Mouse (Mus musculus): ENCODE data around the gene Pknox2. TPM values are rescaled to one million over a fixed set of nuclear protein-coding genes. Genes with fewer than 3 reads are reported as not detected.

Pknox2 gene
- polyA plus RNA-seq, 1 experiment from 2014 or later: 0.18 TPM

DNA sequence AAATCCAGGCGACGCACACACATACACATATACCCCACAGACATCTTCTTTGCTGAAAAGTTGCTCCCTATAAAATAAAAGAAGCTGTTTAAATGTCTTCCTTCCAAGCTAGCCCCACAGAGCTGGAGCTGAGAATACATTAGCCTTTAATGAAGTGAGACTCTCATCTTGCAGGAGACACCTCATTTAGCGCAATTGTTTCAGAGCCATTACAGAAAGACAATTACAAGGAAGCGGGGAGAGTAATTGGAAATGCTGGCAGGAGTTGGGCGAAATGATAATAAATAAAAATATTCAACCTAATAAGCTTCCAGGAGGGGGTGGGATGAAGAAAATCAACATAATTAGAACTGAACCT, 79.8 kb downstream of the Pknox2 start:
- Histone ChIP-seq H3K4me3 (ENCODE audit: low read depth, low read length) (no peak overlapping the region), H3K9me3 (ENCODE audit: low read length) (no peaks in the 10 kb centered on the region), H3K27ac (ENCODE audit: low read depth) (no peak overlapping the region), H3K27me3 (ENCODE audit: insufficient read depth, low read length) (no peaks in the 10 kb centered on the region), H3K4me2 (ENCODE audit: low read depth, low read length) (no peak overlapping the region), H3K9ac (replicated peaks) (no peak overlapping the region), H3K36me3 (replicated peaks; ENCODE audit: insufficient read depth, low read length) (no peaks in the 10 kb centered on the region), H3K4me1 (ENCODE audit: insufficient read depth) (no peaks in the 10 kb centered on the region)
- no peak for DNase-seq
- ATAC-seq: no peak
- 78% methylated on average over 5 of the region's 5 CpGs for WGBS (ENCODE audit: insufficient replicate concordance)
- no peak for TF ChIP-seq EP300 (IDR thresholded peaks at IDR 0.05; ENCODE audit: low read depth)
- TF ChIP-seq CTCF (IDR thresholded peaks at IDR 0.05; ENCODE audit: low read depth): no peak

DNA sequence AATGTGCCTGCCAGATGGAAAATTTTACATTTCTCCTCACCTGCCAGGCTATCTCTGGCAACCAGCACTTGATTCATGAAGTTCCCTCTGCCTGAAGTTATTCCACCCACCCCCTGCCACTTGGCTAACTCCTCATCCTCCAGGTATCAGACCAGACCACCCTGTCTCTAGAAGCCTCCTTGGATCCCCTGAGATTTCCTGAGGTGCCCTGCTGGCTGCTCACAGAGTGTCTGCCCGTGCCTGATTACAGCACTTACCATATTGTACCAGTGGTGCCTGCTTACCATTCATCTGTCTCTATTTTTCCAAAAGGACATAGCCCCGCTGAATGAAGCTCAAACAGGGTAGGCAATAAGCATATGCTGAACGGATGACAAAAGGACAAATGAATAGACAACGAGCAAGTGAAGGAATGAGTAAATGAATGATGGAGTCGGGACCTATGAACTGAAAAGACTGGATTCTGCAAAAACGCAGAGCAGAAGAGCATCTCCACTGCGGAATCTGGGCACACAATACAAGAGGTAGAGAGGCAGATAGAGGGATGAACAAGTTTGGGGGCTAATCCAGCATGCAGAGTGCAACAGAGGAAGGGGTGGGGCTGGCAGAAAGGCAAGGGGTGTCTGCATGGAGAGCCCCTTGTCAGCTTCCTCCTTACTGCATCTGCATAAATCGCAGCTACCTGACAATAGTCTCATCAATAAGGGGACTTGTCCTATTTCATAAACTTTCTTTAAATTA, 80.3 kb downstream of the Pknox2 start:
- 74% methylated on average over 8 of the region's 8 CpGs for WGBS (ENCODE audit: insufficient replicate concordance)
- TF ChIP-seq CTCF (IDR thresholded peaks at IDR 0.05; ENCODE audit: low read depth): no peak
- no peak for TF ChIP-seq EP300 (IDR thresholded peaks at IDR 0.05; ENCODE audit: low read depth)
- H3K9ac ChIP-seq (replicated peaks): no peak overlapping the region
- H3K4me2 ChIP-seq (ENCODE audit: low read depth, low read length): no peak overlapping the region
- no peaks in the 10 kb centered on the region for H3K36me3 ChIP-seq (replicated peaks; ENCODE audit: insufficient read depth, low read length)
- H3K27ac ChIP-seq (ENCODE audit: low read depth): no peak overlapping the region
- DNase-seq (no peak), ATAC-seq (no peak)
- no peaks in the 10 kb centered on the region for H3K4me1 ChIP-seq (ENCODE audit: insufficient read depth)
- no peak overlapping the region for H3K4me3 ChIP-seq (ENCODE audit: low read depth, low read length)
- no peaks in the 10 kb centered on the region for H3K9me3 ChIP-seq (ENCODE audit: low read length)
- no peaks in the 10 kb centered on the region for H3K27me3 ChIP-seq (ENCODE audit: insufficient read depth, low read length)

DNA sequence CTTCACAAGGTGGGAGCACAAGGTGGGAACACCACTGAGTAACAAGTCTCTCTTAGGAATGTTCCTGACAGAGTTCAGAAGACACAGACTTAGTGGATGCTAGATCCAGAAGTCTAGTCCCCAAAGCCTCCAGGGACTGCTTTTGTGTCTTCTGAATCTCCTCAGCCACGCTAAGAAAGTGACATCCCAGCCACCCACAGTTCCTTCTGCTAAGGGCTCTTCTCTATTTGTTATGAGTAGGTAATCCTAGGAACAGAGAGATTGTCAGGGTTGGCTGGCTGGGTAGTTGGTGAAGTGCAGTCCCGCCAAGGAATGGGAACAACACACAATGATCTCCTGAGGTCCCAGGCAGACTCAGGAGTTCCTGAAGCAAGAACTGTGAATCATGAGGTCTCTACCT, 85.6 kb downstream of the Pknox2 start:
- Histone ChIP-seq H3K36me3 (replicated peaks; ENCODE audit: insufficient read depth, low read length) (no peaks in the 10 kb centered on the region), H3K9me3 (ENCODE audit: low read length) (no peaks in the 10 kb centered on the region), H3K4me1 (ENCODE audit: insufficient read depth) (no peaks in the 10 kb centered on the region), H3K4me3 (ENCODE audit: low read depth, low read length) (no peak overlapping the region), H3K4me2 (ENCODE audit: low read depth, low read length) (no peak overlapping the region), H3K27me3 (ENCODE audit: insufficient read depth, low read length) (no peaks in the 10 kb centered on the region), H3K9ac (replicated peaks) (no peak overlapping the region), H3K27ac (ENCODE audit: low read depth) (no peak overlapping the region)
- 56% methylated on average over 2 of the region's 2 CpGs for WGBS (ENCODE audit: insufficient replicate concordance)
- DNase-seq (no peak), ATAC-seq (no peak)
- no peak for TF ChIP-seq EP300 (IDR thresholded peaks at IDR 0.05; ENCODE audit: low read depth)
- TF ChIP-seq CTCF (IDR thresholded peaks at IDR 0.05; ENCODE audit: low read depth): no peak

DNA sequence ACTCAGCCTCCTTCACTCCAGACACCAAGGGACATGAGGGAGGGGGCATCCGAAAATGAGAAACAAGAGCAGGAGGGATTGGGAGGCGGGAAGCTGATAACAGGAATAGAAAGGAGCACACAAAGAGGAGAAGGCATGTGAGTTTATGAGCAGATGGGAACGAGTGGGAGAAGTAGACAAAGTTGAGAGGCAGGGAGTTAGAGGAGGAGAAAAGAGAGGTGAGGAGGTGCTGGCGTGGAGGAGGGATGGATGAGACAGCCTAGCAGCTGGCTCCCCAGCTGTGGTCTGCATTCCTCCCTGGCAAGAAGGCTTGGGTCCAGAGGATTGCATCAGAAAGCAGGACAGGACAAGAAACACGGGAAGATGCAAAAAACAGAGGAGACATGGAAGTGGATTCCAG, 92.5 kb downstream of the Pknox2 start:
- no peak overlapping the region for H3K4me3 ChIP-seq (ENCODE audit: low read depth, low read length)
- TF ChIP-seq CTCF (IDR thresholded peaks at IDR 0.05; ENCODE audit: low read depth) (no peak), EP300 (IDR thresholded peaks at IDR 0.05; ENCODE audit: low read depth) (no peak)
- peaks cover 6% of the 10 kb centered on the region; the same call in 1 of the 2 replicates for H3K4me1 ChIP-seq (ENCODE audit: insufficient read depth)
- H3K27ac ChIP-seq (ENCODE audit: low read depth): no peak overlapping the region
- no peak for ATAC-seq
- no peaks in the 10 kb centered on the region for H3K9me3 ChIP-seq (ENCODE audit: low read length)
- H3K9ac ChIP-seq (replicated peaks): no peak overlapping the region
- no peaks in the 10 kb centered on the region for H3K27me3 ChIP-seq (ENCODE audit: insufficient read depth, low read length)
- WGBS (ENCODE audit: insufficient replicate concordance): 56% methylated on average over 5 of the region's 5 CpGs
- no peak overlapping the region for H3K4me2 ChIP-seq (ENCODE audit: low read depth, low read length)
- no peaks in the 10 kb centered on the region for H3K36me3 ChIP-seq (replicated peaks; ENCODE audit: insufficient read depth, low read length)
- no peak for DNase-seq

DNA sequence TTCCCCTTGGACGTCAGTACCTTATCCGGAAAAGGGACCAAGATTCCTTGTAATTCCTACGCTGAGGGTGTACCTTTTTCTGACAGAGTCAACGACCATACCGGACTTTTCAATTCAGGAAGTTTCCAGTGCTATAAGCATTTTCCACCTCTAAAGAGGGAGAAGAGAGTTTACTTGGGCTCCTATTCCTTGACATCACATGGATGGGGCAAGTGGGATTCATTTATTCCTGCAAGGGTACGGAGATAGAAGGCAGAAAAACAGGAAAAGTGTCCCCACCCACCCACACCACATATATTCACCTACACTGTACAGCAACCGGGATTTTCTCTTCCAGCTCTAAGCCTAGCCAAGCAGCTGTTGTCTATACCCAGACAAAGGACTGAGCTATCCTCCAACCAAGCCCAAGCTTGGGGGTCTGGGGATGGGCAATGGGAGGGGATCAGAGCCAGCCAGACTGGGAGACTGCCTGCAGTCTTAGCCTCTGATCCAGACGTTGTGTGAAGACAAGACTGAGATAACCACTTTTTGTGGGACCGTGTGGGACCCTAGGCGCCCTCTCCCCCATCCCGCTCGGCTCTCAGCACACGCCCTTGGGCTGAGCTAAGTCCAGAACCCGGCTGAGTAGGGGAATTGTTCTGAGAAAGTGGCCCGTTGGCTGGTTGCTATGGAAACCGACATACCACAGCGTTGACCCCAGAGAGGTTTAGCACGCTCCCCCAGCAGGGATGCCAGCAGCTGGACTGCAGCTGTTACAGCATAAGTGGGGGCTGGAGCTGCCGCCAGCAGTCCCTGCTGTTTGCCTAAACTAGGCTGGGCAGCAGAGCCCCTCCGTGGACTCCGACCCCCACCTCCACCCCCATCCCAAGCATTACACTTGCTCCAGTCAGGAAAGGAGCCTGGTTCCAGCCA, 93.3 kb downstream of the Pknox2 start:
- H3K27ac ChIP-seq (ENCODE audit: low read depth): no peak overlapping the region
- ATAC-seq: no peak
- WGBS (ENCODE audit: insufficient replicate concordance): 23% methylated on average over 21 of the region's 21 CpGs
- H3K36me3 ChIP-seq (replicated peaks; ENCODE audit: insufficient read depth, low read length): no peaks in the 10 kb centered on the region
- no peak for DNase-seq
- no peaks in the 10 kb centered on the region for H3K9me3 ChIP-seq (ENCODE audit: low read length)
- H3K4me3 ChIP-seq (ENCODE audit: low read depth, low read length): no peak overlapping the region
- peaks cover 6% of the 10 kb centered on the region; the same call in 1 of the 2 replicates for H3K4me1 ChIP-seq (ENCODE audit: insufficient read depth)
- H3K4me2 ChIP-seq (ENCODE audit: low read depth, low read length): no peak overlapping the region
- TF ChIP-seq EP300 (IDR thresholded peaks at IDR 0.05; ENCODE audit: low read depth) (no peak), CTCF (IDR thresholded peaks at IDR 0.05; ENCODE audit: low read depth) (no peak)
- no peaks in the 10 kb centered on the region for H3K27me3 ChIP-seq (ENCODE audit: insufficient read depth, low read length)
- no peak overlapping the region for H3K9ac ChIP-seq (replicated peaks)

DNA sequence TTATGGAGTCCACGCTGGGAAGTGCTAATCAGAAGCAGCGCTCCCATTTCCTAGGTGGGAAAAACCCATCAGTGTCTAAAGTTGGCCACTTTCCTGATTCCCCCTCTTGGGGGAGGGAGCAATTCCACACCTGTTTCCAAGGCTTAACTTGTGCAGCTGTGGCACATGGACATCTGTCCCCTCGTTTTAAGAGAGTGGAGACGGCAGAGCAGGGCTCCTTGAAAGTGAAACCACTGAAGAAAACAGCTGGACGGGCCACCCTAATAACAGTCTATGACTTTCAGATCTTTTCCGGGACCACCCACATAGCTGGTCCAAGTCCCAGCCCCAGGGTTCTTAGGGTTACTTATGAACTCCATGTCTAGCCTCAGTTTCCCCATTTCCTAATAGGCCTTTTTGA, 94.2 kb downstream of the Pknox2 start:
- TF ChIP-seq EP300 (IDR thresholded peaks at IDR 0.05; ENCODE audit: low read depth) (no peak), CTCF (IDR thresholded peaks at IDR 0.05; ENCODE audit: low read depth) (no peak)
- Histone ChIP-seq H3K36me3 (replicated peaks; ENCODE audit: insufficient read depth, low read length) (no peaks in the 10 kb centered on the region), H3K4me2 (ENCODE audit: low read depth, low read length) (peak overlapping the region; percentile 7; the same call in 1 of the 2 replicates), H3K9ac (replicated peaks) (no peak overlapping the region), H3K9me3 (ENCODE audit: low read length) (no peaks in the 10 kb centered on the region), H3K4me3 (ENCODE audit: low read depth, low read length) (no peak overlapping the region), H3K27me3 (ENCODE audit: insufficient read depth, low read length) (no peaks in the 10 kb centered on the region), H3K27ac (ENCODE audit: low read depth) (no peak overlapping the region), H3K4me1 (ENCODE audit: insufficient read depth) (peaks cover 6% of the 10 kb centered on the region; the same call in 1 of the 2 replicates)
- ATAC-seq (no peak), DNase-seq (no peak)
- 50% methylated on average over 6 of the region's 6 CpGs for WGBS (ENCODE audit: insufficient replicate concordance)

Data from liver, postnatal 0 days (tissue).